Mouse (Mus musculus): Measurements from ENCODE around the gene Elp5. TPM values are rescaled to one million over a fixed set of nuclear protein-coding genes. Genes with fewer than 3 reads are reported as not detected.

The Elp5 gene
- polyA plus RNA-seq, 1 experiment, result 75.3 TPM

GRCm38 (mm10) chr11:69939181-69939580 is 43.1 kb downstream of the Elp5 start:
- no peak for DNase-seq
- H3K36me3 ChIP-seq (ENCODE audit: control insufficient read depth, insufficient read depth, low read length), result no peaks in the 10 kb centered on the region
- H3K27me3 ChIP-seq (ENCODE audit: control insufficient read depth, insufficient read depth, low read length), result no peaks in the 10 kb centered on the region
- H3K4me1 ChIP-seq (replicated peaks; ENCODE audit: control insufficient read depth, insufficient read depth, low read length), result peaks cover 21% of the 10 kb centered on the region
- TF ChIP-seq CTCF (IDR thresholded peaks at IDR 0.05; ENCODE audit: borderline replicate concordance, control insufficient read depth, extremely low read depth, insufficient read depth, low read length, poor library complexity) (no peak), POLR2A (IDR thresholded peaks at IDR 0.05; ENCODE audit: control insufficient read depth, extremely low read depth, insufficient read depth, low read length, poor library complexity) (no peak)
- H3K4me3 ChIP-seq (ENCODE audit: control insufficient read depth, insufficient read depth, low read length), result no peak overlapping the region
- H3K27ac ChIP-seq (ENCODE audit: control insufficient read depth, insufficient read depth, low read length), result no peak overlapping the region
- WGBS, result 87% methylated on average over 5 of the region's 5 CpGs

- Histone ChIP-seq H3K4me3 (ENCODE audit: control insufficient read depth, insufficient read depth, low read length) (no peak overlapping the region), H3K4me1 (replicated peaks; ENCODE audit: control insufficient read depth, insufficient read depth, low read length) (peaks cover 24% of the 10 kb centered on the region), H3K27ac (ENCODE audit: control insufficient read depth, insufficient read depth, low read length) (no peak overlapping the region), H3K36me3 (ENCODE audit: control insufficient read depth, insufficient read depth, low read length) (no peaks in the 10 kb centered on the region), H3K27me3 (ENCODE audit: control insufficient read depth, insufficient read depth, low read length) (no peaks in the 10 kb centered on the region)
- no peak for TF ChIP-seq POLR2A (IDR thresholded peaks at IDR 0.05; ENCODE audit: control insufficient read depth, extremely low read depth, insufficient read depth, low read length, poor library complexity)
- TF ChIP-seq CTCF (IDR thresholded peaks at IDR 0.05; ENCODE audit: borderline replicate concordance, control insufficient read depth, extremely low read depth, insufficient read depth, low read length, poor library complexity), result no peak
- 86% methylated on average over 9 of the region's 9 CpGs for WGBS
- no peak for DNase-seq
Measured at GRCm38 (mm10) chr11:69938401-69938979, 43.8 kb downstream of the Elp5 start.

DNA sequence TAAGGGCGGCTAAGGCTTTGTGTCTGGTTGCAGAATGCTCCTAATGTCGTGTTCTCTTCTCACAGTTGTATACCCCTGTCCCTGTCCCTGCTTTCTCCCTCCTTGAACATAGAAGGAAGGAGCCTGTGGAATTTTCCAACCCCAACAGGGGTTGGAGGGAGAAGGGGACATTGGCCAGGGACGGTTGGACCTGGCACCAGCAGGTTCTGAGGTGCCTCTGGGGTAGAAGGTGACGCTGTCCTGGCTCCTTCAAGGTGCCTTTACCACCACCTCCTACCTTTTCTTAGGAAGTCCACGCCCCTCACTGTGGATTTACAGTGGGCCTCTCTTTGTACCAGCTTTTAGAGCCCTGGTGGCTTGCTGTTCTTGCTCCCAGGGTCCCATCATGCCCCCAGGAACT is 44.5 kb downstream of the Elp5 start:
- H3K27me3 ChIP-seq (ENCODE audit: control insufficient read depth, insufficient read depth, low read length), result no peaks in the 10 kb centered on the region
- TF ChIP-seq POLR2A (IDR thresholded peaks at IDR 0.05; ENCODE audit: control insufficient read depth, extremely low read depth, insufficient read depth, low read length, poor library complexity) (no peak), CTCF (IDR thresholded peaks at IDR 0.05; ENCODE audit: borderline replicate concordance, control insufficient read depth, extremely low read depth, insufficient read depth, low read length, poor library complexity) (no peak)
- 88% methylated on average over 5 of the region's 5 CpGs for WGBS
- H3K4me1 ChIP-seq (replicated peaks; ENCODE audit: control insufficient read depth, insufficient read depth, low read length), result peaks cover 24% of the 10 kb centered on the region
- no peak overlapping the region for H3K4me3 ChIP-seq (ENCODE audit: control insufficient read depth, insufficient read depth, low read length)
- no peaks in the 10 kb centered on the region for H3K36me3 ChIP-seq (ENCODE audit: control insufficient read depth, insufficient read depth, low read length)
- no peak overlapping the region for H3K27ac ChIP-seq (ENCODE audit: control insufficient read depth, insufficient read depth, low read length)
- no peak for DNase-seq

- Histone ChIP-seq H3K4me1 (replicated peaks; ENCODE audit: control insufficient read depth, insufficient read depth, low read length) (peaks cover 27% of the 10 kb centered on the region), H3K27ac (ENCODE audit: control insufficient read depth, insufficient read depth, low read length) (no peak overlapping the region), H3K36me3 (ENCODE audit: control insufficient read depth, insufficient read depth, low read length) (no peaks in the 10 kb centered on the region), H3K27me3 (ENCODE audit: control insufficient read depth, insufficient read depth, low read length) (no peaks in the 10 kb centered on the region), H3K4me3 (ENCODE audit: control insufficient read depth, insufficient read depth, low read length) (no peak overlapping the region)
- TF ChIP-seq POLR2A (IDR thresholded peaks at IDR 0.05; ENCODE audit: control insufficient read depth, extremely low read depth, insufficient read depth, low read length, poor library complexity) (no peak), CTCF (IDR thresholded peaks at IDR 0.05; ENCODE audit: borderline replicate concordance, control insufficient read depth, extremely low read depth, insufficient read depth, low read length, poor library complexity) (no peak)
- DNase-seq, result no peak
- WGBS, result 65% methylated on average over 4 of the region's 4 CpGs
Measured at GRCm38 (mm10) chr11:69937385-69937784, 44.9 kb downstream of the Elp5 start.

GRCm38 (mm10) chr11:69936714-69937347 is 45.5 kb downstream of the Elp5 start:
- DNase-seq, result no peak
- Histone ChIP-seq H3K36me3 (ENCODE audit: control insufficient read depth, insufficient read depth, low read length) (no peaks in the 10 kb centered on the region), H3K27me3 (ENCODE audit: control insufficient read depth, insufficient read depth, low read length) (no peaks in the 10 kb centered on the region), H3K27ac (ENCODE audit: control insufficient read depth, insufficient read depth, low read length) (no peak overlapping the region), H3K4me3 (ENCODE audit: control insufficient read depth, insufficient read depth, low read length) (no peak overlapping the region), H3K4me1 (replicated peaks; ENCODE audit: control insufficient read depth, insufficient read depth, low read length) (peaks cover 30% of the 10 kb centered on the region)
- TF ChIP-seq POLR2A (IDR thresholded peaks at IDR 0.05; ENCODE audit: control insufficient read depth, extremely low read depth, insufficient read depth, low read length, poor library complexity) (no peak), CTCF (IDR thresholded peaks at IDR 0.05; ENCODE audit: borderline replicate concordance, control insufficient read depth, extremely low read depth, insufficient read depth, low read length, poor library complexity) (no peak)
- 67% methylated on average over 9 of the region's 9 CpGs for WGBS

GRCm38 (mm10) chr11:69936156-69936555 is 46.2 kb downstream of the Elp5 start:
- Histone ChIP-seq H3K27ac (ENCODE audit: control insufficient read depth, insufficient read depth, low read length) (no peak overlapping the region), H3K4me3 (ENCODE audit: control insufficient read depth, insufficient read depth, low read length) (peak overlapping the region; percentile 50), H3K27me3 (ENCODE audit: control insufficient read depth, insufficient read depth, low read length) (no peaks in the 10 kb centered on the region), H3K36me3 (ENCODE audit: control insufficient read depth, insufficient read depth, low read length) (no peaks in the 10 kb centered on the region), H3K4me1 (replicated peaks; ENCODE audit: control insufficient read depth, insufficient read depth, low read length) (peaks cover 36% of the 10 kb centered on the region)
- DNase-seq, result peak; percentile 35
- WGBS, result 3% methylated on average over 30 of the region's 30 CpGs
- no peak for TF ChIP-seq POLR2A (IDR thresholded peaks at IDR 0.05; ENCODE audit: control insufficient read depth, extremely low read depth, insufficient read depth, low read length, poor library complexity)
- TF ChIP-seq CTCF (IDR thresholded peaks at IDR 0.05; ENCODE audit: borderline replicate concordance, control insufficient read depth, extremely low read depth, insufficient read depth, low read length, poor library complexity), result no peak
